Mouse (Mus musculus) neural tube, embryonic 10.5 days (tissue): ENCODE measurements around the gene Slc6a6.

ENCODE experiments used
- DNase-seq: peaks from one replicate; pipeline ENCODE4 v3.0.0-alpha.2; 2017; ENCODE audit warnings: low spot score; ENCODE audit errors: extremely low spot score

The Slc6a6 gene

DNA sequence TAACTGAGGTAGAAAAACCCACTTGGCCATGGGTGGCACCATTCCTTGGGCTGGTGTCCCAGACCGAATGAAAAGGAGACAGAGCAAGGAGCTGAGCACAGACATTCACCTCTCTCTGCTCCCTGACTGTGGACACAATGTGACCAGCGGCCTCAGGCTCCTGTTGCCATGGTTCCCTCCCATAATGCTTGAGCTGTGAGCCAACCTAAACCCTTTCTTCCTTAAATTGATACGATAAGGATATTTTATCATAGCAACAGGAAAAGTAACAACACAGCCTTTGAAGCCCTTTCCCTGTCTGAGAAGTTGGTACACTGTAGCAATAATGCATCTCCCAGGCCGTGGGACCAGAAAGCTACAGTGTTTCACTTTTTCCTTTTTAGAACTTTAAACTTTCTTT is 14.6 kb upstream of the Slc6a6 start:
- DNase-seq = no peak

DNA sequence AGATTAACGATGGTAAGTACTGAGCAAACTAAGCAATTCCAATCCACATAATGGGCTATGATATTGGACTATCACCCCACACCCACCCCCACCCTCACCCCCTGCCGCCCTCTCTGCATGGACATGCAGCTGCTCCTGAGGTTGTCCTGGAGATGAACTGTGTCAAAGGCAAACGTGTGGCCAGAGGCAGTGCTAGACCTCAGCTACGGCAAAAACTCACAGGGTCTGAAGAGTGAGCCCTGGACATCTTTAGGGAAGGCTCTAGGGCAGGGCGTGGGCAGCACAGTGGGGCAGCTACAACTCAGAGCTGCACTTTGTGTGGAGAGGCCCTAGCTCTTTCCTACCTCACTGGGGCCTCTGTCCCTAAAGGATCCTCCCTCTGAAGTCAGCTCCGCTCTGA is 13.6 kb upstream of the Slc6a6 start:
- no peak for DNase-seq

DNA sequence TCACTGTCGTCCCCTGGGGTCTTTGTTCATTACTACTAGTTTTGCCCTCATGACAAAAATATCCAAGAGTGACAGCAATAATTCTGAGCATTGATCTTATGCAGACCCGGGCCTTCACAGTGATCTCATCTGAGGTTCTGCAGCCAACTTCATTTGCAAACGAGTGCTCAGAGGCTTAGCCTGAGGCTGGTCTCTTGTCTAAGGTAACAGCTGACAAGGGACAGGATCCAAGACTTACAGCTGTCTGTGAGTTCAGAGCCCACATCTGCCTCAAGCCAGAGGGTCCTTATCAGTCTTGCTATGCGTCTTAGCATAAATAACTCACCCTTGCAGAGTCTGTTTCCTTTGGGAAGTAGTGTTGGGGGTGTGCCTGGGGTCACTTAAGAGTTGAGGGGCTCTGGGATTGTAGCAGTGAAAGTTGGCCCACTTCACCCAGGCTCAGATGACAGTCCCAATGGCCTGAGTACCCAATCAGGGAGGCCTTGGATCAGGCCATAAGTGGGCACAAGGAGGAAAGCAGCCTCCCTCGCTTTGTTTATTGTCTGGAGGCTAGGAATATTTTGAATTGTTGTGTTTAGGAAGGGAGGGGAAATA is 9.0 kb upstream of the Slc6a6 start:
- no peak for DNase-seq

- no peak for DNase-seq
Observed at GRCm38 (mm10) chr6:91678506-91679094, 5.3 kb upstream of the Slc6a6 start.

- no peak for DNase-seq
Observed at GRCm38 (mm10) chr6:91679095-91679577, 4.7 kb upstream of the Slc6a6 start.

DNA sequence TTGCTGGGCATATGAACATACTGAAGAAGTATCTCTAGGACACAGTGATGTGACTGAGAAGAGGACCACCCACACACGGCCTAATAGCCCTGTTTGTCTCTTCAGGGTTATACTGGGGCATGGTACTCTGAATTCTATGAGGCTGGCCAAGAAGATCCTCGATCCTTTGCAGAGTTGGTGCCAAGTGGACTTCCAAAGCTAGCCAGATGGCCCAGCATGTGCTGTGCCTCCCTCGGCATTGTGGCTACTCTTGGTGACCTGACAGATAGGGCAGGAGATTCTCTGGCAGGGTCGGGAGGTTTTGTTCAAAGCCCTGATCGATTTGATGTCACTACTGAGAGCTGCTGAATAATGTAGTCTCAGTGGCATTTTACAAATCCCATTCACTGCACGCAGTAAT is 4.1 kb upstream of the Slc6a6 start:
- no peak for DNase-seq

GRCm38 (mm10) chr6:91681841-91682240 is 2.0 kb upstream of the Slc6a6 start:
- no peak for DNase-seq

DNA sequence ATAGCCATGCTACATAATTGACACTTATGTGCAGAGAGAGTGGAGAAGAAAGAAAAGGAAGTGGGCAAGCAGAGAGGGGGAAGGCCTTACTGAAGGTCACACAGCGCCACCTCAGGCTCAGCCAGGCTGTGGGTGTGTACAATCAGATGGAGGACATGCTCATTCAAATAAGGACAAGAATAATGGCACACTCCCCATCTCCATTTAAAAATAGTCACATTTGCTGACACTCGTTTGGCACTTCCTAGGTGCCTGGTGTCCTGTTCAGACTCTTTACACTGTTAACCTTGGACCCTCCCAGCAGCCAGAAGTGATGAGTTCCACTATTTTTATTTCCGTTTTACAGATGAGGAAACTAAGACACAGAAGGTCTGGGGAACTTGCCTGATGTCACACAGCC is 732 bp upstream of the Slc6a6 start:
- no peak for DNase-seq

GRCm38 (mm10) chr6:91684474-91684829 is 599 bp downstream of the Slc6a6 start:
- DNase-seq = no peak

- peak; percentile 60 for DNase-seq
Observed at GRCm38 (mm10) chr6:91684831-91685532, 1.1 kb downstream of the Slc6a6 start.

- DNase-seq = no peak
Observed at GRCm38 (mm10) chr6:91685533-91685883, 1.7 kb downstream of the Slc6a6 start.

DNA sequence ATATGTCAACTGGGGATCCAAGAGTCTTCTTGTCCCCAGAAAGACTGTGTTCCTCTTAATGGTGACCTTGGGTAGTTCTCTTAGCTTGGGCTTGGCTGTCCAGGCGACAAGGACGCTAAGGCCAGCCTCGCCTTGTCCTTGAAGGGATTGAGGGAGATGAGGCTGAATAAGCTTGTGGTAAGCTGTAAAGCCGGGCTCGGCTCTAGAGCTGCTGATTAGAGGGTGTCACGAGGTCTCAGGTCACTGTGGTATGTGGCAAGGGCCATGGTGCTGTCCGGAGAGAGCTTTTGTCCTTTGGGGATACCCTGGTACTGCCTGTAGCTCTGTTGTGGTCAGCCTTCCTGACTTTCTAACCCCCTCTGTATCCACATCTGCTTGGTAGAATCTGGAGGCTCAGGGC is 2.0 kb downstream of the Slc6a6 start:
- DNase-seq = no peak

GRCm38 (mm10) chr6:91686597-91686996 is 2.7 kb downstream of the Slc6a6 start:
- DNase-seq = no peak

GRCm38 (mm10) chr6:91688021-91688420 is 4.2 kb downstream of the Slc6a6 start:
- no peak for DNase-seq

DNA sequence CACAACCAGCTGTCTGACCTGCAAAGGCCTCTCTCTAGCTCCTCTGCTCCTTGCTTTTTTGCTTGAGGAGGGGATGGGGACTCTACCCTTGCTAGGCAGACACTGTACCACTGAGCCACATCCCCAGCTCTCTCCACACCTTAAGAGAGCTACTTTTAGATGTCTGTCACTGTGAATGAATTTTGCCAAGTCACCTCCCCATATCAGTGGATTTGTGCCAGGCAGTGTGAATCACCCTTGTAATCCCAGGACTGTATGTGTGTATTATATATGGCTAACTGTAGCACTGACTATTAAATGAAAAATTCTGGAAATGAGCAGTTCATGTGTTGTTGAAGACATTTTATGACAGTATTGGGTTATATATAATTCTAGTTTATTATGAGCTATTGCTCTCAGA is 5.4 kb downstream of the Slc6a6 start:
- DNase-seq = no peak

- no peak for DNase-seq
Observed at GRCm38 (mm10) chr6:91690222-91690621, 6.4 kb downstream of the Slc6a6 start.

- no peak for DNase-seq
Observed at GRCm38 (mm10) chr6:91690646-91691045, 6.8 kb downstream of the Slc6a6 start.

DNA sequence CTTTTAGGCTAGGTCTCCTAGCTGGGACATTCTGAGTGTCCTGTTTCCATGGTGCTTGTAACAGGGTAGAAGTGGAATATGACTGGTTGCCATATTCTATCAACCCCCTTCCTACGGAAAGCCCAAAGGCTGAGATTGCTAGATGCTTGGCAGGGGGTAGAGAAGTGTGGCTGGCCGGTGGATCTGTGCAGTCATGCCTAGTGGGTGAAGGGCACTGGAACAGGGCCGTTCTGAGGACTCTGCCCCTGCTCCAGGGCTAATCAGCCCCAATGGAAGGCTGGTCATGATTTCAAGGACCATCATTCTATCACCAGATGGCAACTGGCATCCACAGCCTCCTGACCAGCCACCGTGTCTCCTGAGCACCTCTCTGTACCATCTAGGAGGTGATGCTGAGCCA is 7.7 kb downstream of the Slc6a6 start:
- DNase-seq = no peak

DNA sequence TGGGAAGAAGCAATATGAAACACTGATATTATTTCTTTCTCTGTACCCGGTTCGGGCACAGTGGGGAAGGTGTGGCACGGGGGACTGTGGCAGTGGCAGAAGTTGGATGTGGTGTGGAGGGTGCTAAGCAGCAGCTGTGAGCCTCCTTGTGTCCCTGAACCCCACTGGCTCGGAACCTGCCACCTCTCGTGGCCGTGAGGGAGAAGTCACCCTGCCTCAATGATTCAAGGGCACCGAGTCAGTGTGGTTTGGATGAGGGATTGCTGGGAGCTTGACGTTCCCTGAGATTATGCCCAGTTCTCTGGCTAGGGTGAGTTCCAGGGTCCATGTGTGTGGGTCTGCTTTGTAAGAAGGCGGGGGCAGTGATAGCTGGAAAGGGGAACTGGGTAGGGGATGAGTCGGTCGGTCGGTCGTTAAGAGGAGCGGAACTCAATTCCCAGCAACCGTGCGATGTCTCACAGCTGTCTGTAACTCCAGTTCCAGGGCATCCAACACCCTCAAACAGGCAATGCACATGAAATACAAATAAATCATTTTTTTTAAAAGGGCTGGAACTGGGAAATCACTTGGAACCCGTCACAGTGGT is 9.5 kb downstream of the Slc6a6 start:
- DNase-seq = no peak

DNA sequence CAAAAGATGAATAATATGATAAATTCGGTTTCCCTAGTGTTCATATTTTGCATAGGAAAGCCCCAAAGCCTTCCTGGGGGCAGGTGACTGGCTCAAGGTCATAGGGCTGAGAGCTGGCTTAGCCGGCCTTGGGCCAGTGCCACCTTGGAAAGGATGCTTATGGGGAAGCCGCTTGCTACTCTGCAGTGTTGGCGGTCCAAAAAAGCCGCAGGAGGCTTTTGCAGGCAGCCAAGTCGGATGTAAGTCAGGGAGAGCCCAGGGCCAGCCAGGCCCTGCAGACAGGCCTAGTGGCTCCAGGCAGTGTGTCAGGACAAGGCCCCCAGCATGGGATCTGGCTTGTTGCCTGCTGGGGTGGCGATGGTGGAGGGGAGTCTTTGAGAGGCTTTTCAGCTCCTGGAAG is 10.8 kb downstream of the Slc6a6 start:
- no peak for DNase-seq

DNA sequence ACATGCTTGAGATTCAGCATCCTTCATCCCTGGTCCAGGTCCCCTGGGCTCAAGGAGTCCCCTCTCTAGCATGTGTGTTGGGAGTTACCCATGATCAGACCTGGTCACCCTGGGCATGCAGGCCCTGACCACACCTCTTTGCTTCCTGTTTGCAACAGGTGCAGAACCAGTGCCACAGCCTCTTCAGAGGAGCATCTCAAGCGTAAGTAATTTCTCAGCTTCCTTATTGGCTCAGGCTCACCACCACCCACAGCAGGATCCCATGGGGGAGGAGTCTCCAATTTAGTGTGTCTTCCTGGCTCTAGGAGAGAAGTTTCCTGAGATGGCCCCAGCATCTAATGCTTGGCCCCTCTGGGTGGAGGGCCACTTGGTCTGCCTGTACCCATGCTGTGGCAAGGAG is 15.0 kb downstream of the Slc6a6 start:
- no peak for DNase-seq

- DNase-seq = no peak
Observed at GRCm38 (mm10) chr6:91699482-91700200, 15.8 kb downstream of the Slc6a6 start.
